Mouse (Mus musculus) heart, adult 2 months (tissue): ENCODE data around the gene Pi4kb.

Experiments
- CTCF ChIP-seq: fragments of 200-600 bp; IDR thresholded peaks from 2 replicates; pipeline ENCODE4 v1.8.1; 2022; ENCODE audit warnings: antibody characterized with exemption, mild to moderate bottlenecking, moderate library complexity
- EP300 ChIP-seq: fragments of 200-500 bp; IDR thresholded peaks from 2 replicates; pipeline ENCODE4 v1.6.1; 2011; ENCODE audit warnings: low read depth, low read length, control low read depth; ENCODE audit not compliant: insufficient read depth

DNA sequence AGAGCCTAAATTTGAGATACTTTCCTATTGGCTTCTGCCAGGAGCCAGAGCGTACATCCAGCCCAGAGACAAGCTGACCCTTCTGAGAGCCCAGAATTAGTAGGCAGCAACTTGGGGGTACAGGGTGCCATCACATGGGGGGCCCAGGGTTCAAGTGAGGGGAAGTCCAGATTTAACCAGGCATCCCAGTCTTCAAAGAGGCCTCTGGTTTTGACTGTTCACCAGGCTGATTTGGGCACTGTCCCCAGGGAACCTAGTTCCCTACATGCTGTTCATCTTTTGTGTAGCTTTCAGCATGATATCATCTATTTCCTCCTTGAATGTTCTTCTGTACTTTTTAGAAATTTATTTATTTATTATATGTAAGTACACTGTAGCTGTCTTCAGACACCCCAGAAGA is 9.5 kb upstream of the Pi4kb start:
- TF ChIP-seq CTCF (no peak), EP300 (no peak)
